Mouse (Mus musculus): ENCODE results near the gene Gprc6a. TPM values are rescaled to one million over a fixed set of nuclear protein-coding genes. Genes with fewer than 3 reads are reported as not detected.

Gene Gprc6a
- total and polyA plus RNA-seq, 2 experiments from 2014 or later, result not detected

- H3K27ac ChIP-seq (ENCODE audit: low read depth), result no peak overlapping the region
- H3K36me3 ChIP-seq (replicated peaks; ENCODE audit: control insufficient read depth, insufficient read depth, low read length), result no peaks in the 10 kb centered on the region
- no peaks in the 10 kb centered on the region for H3K4me1 ChIP-seq (ENCODE audit: control insufficient read depth, insufficient read depth)
- no peaks in the 10 kb centered on the region for H3K27me3 ChIP-seq (ENCODE audit: control insufficient read depth, insufficient read depth, low read length)
- no peak overlapping the region for H3K9ac ChIP-seq (replicated peaks; ENCODE audit: low read depth, low read length)
- no peak for ATAC-seq (ENCODE audit: insufficient read depth, low read depth)
- H3K9me3 ChIP-seq (replicated peaks; ENCODE audit: control insufficient read depth, low read length), result no peaks in the 10 kb centered on the region
- DNase-seq (ENCODE audit: low spot score), result no peak
- no peak overlapping the region for H3K4me2 ChIP-seq (ENCODE audit: low read depth, low read length)
- TF ChIP-seq EP300 (IDR thresholded peaks at IDR 0.05; ENCODE audit: low read depth) (no peak), CTCF (IDR thresholded peaks at IDR 0.05; ENCODE audit: low read depth) (peak; percentile 27)
- H3K4me3 ChIP-seq (ENCODE audit: low read depth, low read length), result no peak overlapping the region
These were observed 38.1 kb upstream of the Gprc6a start for GRCm38 (mm10) chr10:51669334-51669733.

GRCm38 (mm10) chr10:51657324-51657723 is 26.1 kb upstream of the Gprc6a start:
- no peak for DNase-seq (ENCODE audit: low spot score)
- Histone ChIP-seq H3K4me2 (ENCODE audit: low read depth, low read length) (no peak overlapping the region), H3K9ac (replicated peaks; ENCODE audit: low read depth, low read length) (no peak overlapping the region), H3K36me3 (replicated peaks; ENCODE audit: control insufficient read depth, insufficient read depth, low read length) (no peaks in the 10 kb centered on the region), H3K9me3 (replicated peaks; ENCODE audit: control insufficient read depth, low read length) (no peaks in the 10 kb centered on the region), H3K27me3 (ENCODE audit: control insufficient read depth, insufficient read depth, low read length) (no peaks in the 10 kb centered on the region), H3K4me1 (ENCODE audit: control insufficient read depth, insufficient read depth) (no peaks in the 10 kb centered on the region), H3K4me3 (ENCODE audit: low read depth, low read length) (no peak overlapping the region), H3K27ac (ENCODE audit: low read depth) (no peak overlapping the region)
- ATAC-seq (ENCODE audit: insufficient read depth, low read depth), result no peak
- 53% methylated on average over 1 of the region's 1 CpGs for WGBS
- TF ChIP-seq EP300 (IDR thresholded peaks at IDR 0.05; ENCODE audit: low read depth), result no peak
- no peak for TF ChIP-seq CTCF (IDR thresholded peaks at IDR 0.05; ENCODE audit: low read depth)

- WGBS, result 50% methylated on average over 3 of the region's 3 CpGs
- Histone ChIP-seq H3K4me1 (ENCODE audit: control insufficient read depth, insufficient read depth) (no peaks in the 10 kb centered on the region), H3K4me2 (ENCODE audit: low read depth, low read length) (no peak overlapping the region), H3K27me3 (ENCODE audit: control insufficient read depth, insufficient read depth, low read length) (no peaks in the 10 kb centered on the region), H3K9ac (replicated peaks; ENCODE audit: low read depth, low read length) (no peak overlapping the region), H3K9me3 (replicated peaks; ENCODE audit: control insufficient read depth, low read length) (no peaks in the 10 kb centered on the region), H3K27ac (ENCODE audit: low read depth) (no peak overlapping the region), H3K36me3 (replicated peaks; ENCODE audit: control insufficient read depth, insufficient read depth, low read length) (no peaks in the 10 kb centered on the region), H3K4me3 (ENCODE audit: low read depth, low read length) (no peak overlapping the region)
- no peak for DNase-seq (ENCODE audit: low spot score)
- ATAC-seq (ENCODE audit: insufficient read depth, low read depth), result no peak
- no peak for TF ChIP-seq CTCF (IDR thresholded peaks at IDR 0.05; ENCODE audit: low read depth)
- TF ChIP-seq EP300 (IDR thresholded peaks at IDR 0.05; ENCODE audit: low read depth), result no peak
These were observed 18.4 kb upstream of the Gprc6a start for GRCm38 (mm10) chr10:51649506-51650221.

GRCm38 (mm10) chr10:51621193-51621592 is 10.1 kb downstream of the Gprc6a start:
- H3K4me3 ChIP-seq (ENCODE audit: low read depth, low read length), result no peak overlapping the region
- ATAC-seq (ENCODE audit: insufficient read depth, low read depth), result no peak

GRCm38 (mm10) chr10:51620126-51620525 is 11.1 kb downstream of the Gprc6a start:
- no peak overlapping the region for H3K4me2 ChIP-seq (ENCODE audit: low read depth, low read length)
- TF ChIP-seq EP300 (IDR thresholded peaks at IDR 0.05; ENCODE audit: low read depth), result no peak
- no peak for TF ChIP-seq CTCF (IDR thresholded peaks at IDR 0.05; ENCODE audit: low read depth)
- ATAC-seq (ENCODE audit: insufficient read depth, low read depth) (no peak), DNase-seq (ENCODE audit: low spot score) (no peak)
- no peaks in the 10 kb centered on the region for H3K27me3 ChIP-seq (ENCODE audit: control insufficient read depth, insufficient read depth, low read length)
- no peak overlapping the region for H3K4me3 ChIP-seq (ENCODE audit: low read depth, low read length)
- no peaks in the 10 kb centered on the region for H3K4me1 ChIP-seq (ENCODE audit: control insufficient read depth, insufficient read depth)
- H3K9me3 ChIP-seq (replicated peaks; ENCODE audit: control insufficient read depth, low read length), result no peaks in the 10 kb centered on the region
- no peak overlapping the region for H3K9ac ChIP-seq (replicated peaks; ENCODE audit: low read depth, low read length)
- WGBS, result 59% methylated on average over 7 of the region's 7 CpGs
- no peak overlapping the region for H3K27ac ChIP-seq (ENCODE audit: low read depth)
- no peaks in the 10 kb centered on the region for H3K36me3 ChIP-seq (replicated peaks; ENCODE audit: control insufficient read depth, insufficient read depth, low read length)

More at GRCm38 (mm10) chr10:51621193-51621592, 10.1 kb downstream of the Gprc6a start:
- no peaks in the 10 kb centered on the region for H3K27me3 ChIP-seq (ENCODE audit: control insufficient read depth, insufficient read depth, low read length)
- no peak overlapping the region for H3K9ac ChIP-seq (replicated peaks; ENCODE audit: low read depth, low read length)
- 75% methylated on average over 3 of the region's 3 CpGs for WGBS
- H3K9me3 ChIP-seq (replicated peaks; ENCODE audit: control insufficient read depth, low read length), result no peaks in the 10 kb centered on the region
- H3K4me1 ChIP-seq (ENCODE audit: control insufficient read depth, insufficient read depth), result no peaks in the 10 kb centered on the region
- no peak overlapping the region for H3K4me2 ChIP-seq (ENCODE audit: low read depth, low read length)
- TF ChIP-seq EP300 (IDR thresholded peaks at IDR 0.05; ENCODE audit: low read depth) (no peak), CTCF (IDR thresholded peaks at IDR 0.05; ENCODE audit: low read depth) (no peak)
- H3K27ac ChIP-seq (ENCODE audit: low read depth), result no peak overlapping the region
- no peaks in the 10 kb centered on the region for H3K36me3 ChIP-seq (replicated peaks; ENCODE audit: control insufficient read depth, insufficient read depth, low read length)
- no peak for DNase-seq (ENCODE audit: low spot score)

- H3K36me3 ChIP-seq (replicated peaks; ENCODE audit: control insufficient read depth, insufficient read depth, low read length), result no peaks in the 10 kb centered on the region
- no peaks in the 10 kb centered on the region for H3K9me3 ChIP-seq (replicated peaks; ENCODE audit: control insufficient read depth, low read length)
- H3K9ac ChIP-seq (replicated peaks; ENCODE audit: low read depth, low read length), result no peak overlapping the region
- TF ChIP-seq EP300 (IDR thresholded peaks at IDR 0.05; ENCODE audit: low read depth) (no peak), CTCF (IDR thresholded peaks at IDR 0.05; ENCODE audit: low read depth) (no peak)
- ATAC-seq (ENCODE audit: insufficient read depth, low read depth), result no peak
- no peak overlapping the region for H3K4me2 ChIP-seq (ENCODE audit: low read depth, low read length)
- no peaks in the 10 kb centered on the region for H3K27me3 ChIP-seq (ENCODE audit: control insufficient read depth, insufficient read depth, low read length)
- DNase-seq (ENCODE audit: low spot score), result no peak
- WGBS, result 75% methylated on average over 2 of the region's 2 CpGs
- H3K4me1 ChIP-seq (ENCODE audit: control insufficient read depth, insufficient read depth), result no peaks in the 10 kb centered on the region
- H3K4me3 ChIP-seq (ENCODE audit: low read depth, low read length), result no peak overlapping the region
- H3K27ac ChIP-seq (ENCODE audit: low read depth), result no peak overlapping the region
These were observed 12.7 kb downstream of the Gprc6a start for GRCm38 (mm10) chr10:51618538-51618937.

Measured in heart, postnatal 0 days (tissue).